Mouse (Mus musculus) layer of hippocampus, postnatal 36 days (tissue): Measurements from ENCODE around the gene Klhl11. TPM values are rescaled to one million over a fixed set of nuclear protein-coding genes. Genes with fewer than 3 reads are reported as not detected.

ENCODE experiments used
- DNase-seq, 2 experiments: peaks; one replicate each; pipeline ENCODE4 v3.0.0; 2022
- total RNA-seq, 2 experiments: library from RNA; stranded (reverse); gene quantifications; 2 replicates each; pipeline ENCODE4 v1.2.3; 2021

The Klhl11 gene
- total RNA-seq, result 100 to 1,000 TPM; 126 to 127 TPM

GRCm38 (mm10) chr11:100472197-100472934, at the start of gene Klhl11:
Gene Klhl11 (minus strand): TSS chr11:100472741.
- DNase-seq, result peak; percentile 90 to 91

GRCm38 (mm10) chr11:100520838-100521237, 48.3 kb upstream of the Klhl11 start:
- DNase-seq, result no peak

GRCm38 (mm10) chr11:100519188-100519587, 46.6 kb upstream of the Klhl11 start:
- no peak for DNase-seq

- peak in 1 of 2 experiments; percentile 19 for DNase-seq
These were observed 45.6 kb upstream of the Klhl11 start for GRCm38 (mm10) chr11:100518188-100518591.

- no peak for DNase-seq
These were observed 43.8 kb upstream of the Klhl11 start for GRCm38 (mm10) chr11:100516291-100516690.

DNA sequence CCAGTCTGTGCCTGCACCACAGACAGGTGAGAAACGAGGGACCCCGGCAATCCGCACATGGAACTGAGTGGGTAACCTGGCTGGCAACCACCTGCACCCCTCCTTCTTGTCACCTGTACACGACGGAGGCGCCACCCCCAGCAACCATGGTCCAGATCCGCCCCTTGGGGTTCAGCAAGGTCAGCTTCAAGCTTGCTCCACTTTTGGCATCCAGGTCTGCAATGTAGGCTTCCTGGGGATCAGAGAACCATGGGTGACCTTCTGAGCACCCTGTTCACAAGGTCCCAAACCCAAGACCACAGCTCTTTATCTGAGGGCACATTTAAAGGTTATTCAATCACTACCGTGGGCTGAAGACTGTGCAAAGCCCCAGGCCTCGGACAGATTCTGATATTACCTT, 43.2 kb upstream of the Klhl11 start:
- DNase-seq, result no peak

DNA sequence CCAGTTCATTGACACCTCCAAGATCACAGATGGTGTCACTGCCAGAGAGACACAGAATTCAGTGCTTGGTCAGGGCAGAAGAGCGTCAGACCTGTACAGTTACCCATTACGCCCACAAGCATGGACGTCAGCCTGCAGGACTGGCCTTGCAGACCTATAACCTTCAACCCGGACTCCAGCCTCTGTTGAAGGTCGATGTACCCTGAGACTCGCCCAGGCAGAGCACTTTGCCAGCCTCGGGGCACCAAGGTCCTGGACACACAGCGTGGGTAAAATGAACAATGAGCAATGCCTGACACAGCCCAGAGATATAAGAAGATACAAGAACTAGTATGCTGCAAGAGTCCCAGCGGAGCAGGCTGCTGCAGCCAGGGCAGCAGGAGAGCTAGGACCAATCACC, 42.5 kb upstream of the Klhl11 start:
- DNase-seq, result no peak

DNA sequence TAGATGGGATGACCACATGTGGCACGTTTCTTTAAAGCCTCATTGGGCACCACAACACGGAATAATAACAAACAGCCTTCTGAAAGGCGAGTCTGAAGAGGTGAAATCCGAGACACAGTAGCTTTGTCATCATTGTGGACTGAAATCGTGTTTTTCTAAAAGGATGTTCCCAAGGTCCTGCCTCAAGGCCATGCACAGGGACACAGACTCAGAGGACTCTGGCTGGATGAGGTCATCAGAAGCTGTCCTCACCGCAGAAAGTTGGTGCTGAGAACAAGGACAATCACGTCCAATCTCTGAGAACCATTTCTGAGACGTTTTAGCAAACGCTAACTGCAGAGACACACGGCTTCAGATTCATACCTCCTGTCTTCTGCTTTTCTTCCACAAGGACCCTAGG, 41.2 kb upstream of the Klhl11 start:
- DNase-seq, result no peak

- peak in 1 of 2 experiments; percentile 38 for DNase-seq
These were observed 39.8 kb upstream of the Klhl11 start for GRCm38 (mm10) chr11:100512384-100512783.

DNA sequence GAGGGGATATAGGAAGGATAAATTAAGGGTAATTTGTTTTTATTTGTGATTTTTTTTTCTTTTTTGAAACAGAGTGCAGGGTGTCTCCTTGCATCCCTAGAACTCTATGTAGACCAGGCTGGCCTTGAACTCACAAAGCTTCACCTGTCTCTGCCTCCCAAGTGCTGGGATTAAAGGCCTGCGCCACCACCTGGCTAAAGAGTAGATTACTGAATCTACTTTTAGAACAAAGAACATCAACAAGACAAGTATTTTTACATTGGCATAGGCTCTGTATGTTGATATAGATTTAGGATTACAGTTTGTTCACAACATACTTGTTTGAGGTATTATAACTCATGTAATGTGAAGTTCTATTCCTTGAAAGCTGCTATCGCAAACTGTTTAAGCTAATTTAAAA, 38.0 kb upstream of the Klhl11 start:
- DNase-seq, result no peak

DNA sequence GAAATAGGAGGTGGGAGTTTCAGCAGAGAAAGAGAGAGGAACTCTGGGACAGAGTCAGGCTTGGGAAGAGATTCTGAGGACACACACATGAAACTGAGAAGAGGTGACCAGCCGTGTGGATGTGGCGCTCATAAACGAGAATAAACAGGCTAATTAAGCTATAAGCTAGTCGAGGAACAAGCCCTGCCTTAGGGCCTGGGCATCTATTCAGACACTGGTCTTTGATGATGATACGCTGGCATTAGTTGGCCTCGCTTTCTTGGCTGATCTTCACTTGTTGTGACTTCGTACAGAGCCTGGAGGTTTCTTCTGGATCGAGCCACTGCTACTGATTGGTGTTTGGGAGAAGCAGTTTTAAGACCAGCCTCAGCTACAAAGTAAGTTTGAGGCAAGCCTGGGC, 33.5 kb upstream of the Klhl11 start:
- DNase-seq, result no peak

DNA sequence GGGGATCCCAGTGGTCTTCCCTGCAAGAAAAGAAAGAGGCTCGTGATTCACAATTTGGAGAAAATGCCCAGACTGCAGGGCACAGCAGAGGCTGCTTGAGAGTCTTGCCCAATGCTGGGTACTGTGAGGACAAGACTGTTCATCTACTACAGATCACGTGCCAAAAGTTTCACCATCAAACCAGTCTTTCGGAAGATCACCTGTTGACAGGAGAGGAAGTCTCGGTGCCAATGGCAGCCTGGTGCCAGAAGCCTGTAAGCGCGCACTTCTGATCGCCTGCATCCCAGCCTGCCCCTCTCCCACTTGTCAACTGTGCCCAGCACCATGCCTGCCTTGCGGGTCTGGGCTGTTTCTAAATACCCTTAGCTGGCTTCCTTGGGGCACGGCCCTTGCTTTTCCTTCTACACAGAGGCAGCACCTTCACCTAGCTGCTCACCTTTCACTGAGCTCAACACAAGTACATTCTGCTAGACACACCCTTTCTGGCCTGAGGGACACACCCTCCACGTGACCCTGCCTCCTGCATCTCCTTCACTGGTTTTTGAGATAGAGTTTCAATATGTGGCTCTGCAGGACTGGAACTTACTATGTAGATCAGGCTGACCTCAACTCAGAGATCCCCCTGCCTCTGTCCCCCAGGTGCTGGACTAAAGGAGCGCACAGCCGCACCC, 32.6 kb upstream of the Klhl11 start:
- no peak for DNase-seq

GRCm38 (mm10) chr11:100501321-100501720, 28.8 kb upstream of the Klhl11 start:
- DNase-seq, result no peak

DNA sequence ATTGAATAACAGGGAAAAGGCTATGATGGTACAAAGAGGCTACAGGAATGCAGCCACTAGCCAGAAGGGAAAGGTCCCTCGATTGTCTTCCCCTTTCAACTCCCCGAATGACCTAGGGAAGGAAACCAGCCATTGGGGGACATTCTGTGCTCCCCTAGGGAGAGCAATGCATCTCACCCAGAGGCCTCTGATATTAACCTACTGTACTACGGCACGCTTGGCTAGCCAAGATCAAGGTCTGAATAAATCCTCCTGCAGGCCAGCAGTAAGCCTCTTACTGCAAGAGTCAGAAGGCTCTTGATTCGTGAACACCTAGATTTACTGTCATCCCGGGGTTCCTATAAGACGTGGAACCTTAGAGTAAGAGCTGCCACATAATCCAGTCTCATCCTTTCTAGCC, 28.1 kb upstream of the Klhl11 start:
- no peak for DNase-seq

DNA sequence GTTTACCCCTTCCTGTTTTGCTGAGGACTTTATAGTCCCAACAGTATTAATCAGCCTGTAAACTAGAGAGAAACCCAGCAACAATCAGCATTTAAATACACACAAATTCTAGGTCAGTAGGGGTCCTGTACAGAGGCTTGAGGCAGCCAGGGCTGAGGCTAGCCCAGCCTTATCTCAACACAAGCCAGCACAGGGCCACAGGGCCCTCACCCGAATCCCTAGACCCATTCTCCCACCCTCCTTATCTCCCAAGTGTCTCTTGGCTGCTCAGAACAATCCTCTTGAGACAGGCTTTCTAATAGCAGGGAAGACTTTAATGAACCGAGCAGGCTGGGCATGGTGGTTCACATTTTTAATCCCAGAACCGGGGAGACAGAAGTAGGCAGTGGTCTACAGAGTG, 27.7 kb upstream of the Klhl11 start:
- DNase-seq, result no peak

GRCm38 (mm10) chr11:100493771-100494170, 21.2 kb upstream of the Klhl11 start:
- DNase-seq, result no peak

DNA sequence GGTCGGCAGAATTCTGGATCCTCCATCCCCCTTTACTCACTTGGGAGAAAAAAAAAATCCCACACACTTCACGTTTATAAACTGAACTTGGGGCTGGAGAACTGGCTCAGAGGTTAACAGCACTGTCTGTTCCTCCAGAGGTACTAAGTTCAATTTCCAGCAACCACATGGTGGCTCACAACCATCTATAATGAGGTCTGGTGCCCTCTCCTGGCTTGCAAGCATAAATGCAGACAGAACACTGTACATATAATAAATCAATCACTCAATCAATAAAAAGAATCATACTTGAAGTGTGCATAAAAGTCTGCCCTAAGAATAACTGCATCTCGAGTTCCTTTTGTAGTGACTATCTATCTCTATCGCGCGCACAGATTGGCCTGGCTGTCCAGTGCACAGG, 18.4 kb upstream of the Klhl11 start:
- no peak for DNase-seq

DNA sequence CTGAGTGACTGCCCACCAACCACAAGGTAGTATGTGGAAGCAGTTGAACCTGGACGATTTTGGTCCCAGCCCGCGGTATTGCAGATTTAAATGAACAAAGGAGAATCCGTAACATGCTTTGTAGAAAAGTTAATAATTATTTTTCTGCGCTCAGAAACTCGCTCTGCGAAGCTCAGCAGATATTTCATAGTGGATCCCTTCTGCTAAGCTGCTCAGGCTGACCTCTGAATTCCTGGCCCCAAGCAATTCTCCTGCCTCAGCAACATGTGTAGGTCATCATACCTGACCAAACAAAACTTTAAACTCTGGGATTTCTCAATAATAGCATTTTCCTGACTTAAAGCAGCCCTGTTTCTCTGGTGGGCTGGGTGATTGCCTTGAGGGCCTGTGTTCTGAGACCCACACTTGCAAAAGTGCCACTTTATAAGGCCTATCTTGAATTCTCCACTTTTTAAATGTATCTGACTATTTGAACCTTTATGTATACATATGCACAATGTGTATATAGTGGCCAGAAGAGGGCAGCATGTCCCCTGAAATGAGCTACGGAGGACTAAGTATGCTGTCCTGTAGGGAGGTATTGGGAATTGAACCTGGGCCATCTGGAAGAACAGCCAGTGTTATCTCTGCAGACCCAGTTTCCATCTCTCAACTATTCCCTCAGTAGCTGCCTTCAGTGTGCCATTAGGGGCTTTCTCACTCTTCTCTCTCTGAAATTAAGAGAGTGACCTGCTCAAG, 13.4 kb upstream of the Klhl11 start:
- DNase-seq, result no peak

- no peak for DNase-seq
These were observed 11.9 kb upstream of the Klhl11 start for GRCm38 (mm10) chr11:100484461-100484860.

GRCm38 (mm10) chr11:100479152-100479551, 6.6 kb upstream of the Klhl11 start:
- DNase-seq, result no peak

- no peak for DNase-seq
These were observed 3.7 kb upstream of the Klhl11 start for GRCm38 (mm10) chr11:100476281-100476680.

DNA sequence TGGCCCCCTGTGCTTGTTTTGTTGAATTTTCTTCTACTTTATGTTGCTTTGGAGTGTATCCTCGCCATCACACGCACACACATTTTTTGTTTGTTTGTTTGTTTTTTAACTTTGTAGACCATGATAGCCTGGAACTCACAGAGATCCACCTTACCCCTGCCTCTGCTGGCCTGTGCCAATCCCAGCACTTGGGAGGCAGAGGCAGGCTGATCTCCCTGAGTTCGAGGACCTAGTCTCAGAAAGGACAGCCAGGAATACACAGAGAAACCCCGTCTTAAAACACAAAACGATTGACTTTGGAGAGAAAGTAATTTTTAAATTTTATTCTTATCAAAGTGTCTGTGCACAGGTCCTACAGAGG, 374 bp upstream of the Klhl11 start:
- no peak for DNase-seq

DNA sequence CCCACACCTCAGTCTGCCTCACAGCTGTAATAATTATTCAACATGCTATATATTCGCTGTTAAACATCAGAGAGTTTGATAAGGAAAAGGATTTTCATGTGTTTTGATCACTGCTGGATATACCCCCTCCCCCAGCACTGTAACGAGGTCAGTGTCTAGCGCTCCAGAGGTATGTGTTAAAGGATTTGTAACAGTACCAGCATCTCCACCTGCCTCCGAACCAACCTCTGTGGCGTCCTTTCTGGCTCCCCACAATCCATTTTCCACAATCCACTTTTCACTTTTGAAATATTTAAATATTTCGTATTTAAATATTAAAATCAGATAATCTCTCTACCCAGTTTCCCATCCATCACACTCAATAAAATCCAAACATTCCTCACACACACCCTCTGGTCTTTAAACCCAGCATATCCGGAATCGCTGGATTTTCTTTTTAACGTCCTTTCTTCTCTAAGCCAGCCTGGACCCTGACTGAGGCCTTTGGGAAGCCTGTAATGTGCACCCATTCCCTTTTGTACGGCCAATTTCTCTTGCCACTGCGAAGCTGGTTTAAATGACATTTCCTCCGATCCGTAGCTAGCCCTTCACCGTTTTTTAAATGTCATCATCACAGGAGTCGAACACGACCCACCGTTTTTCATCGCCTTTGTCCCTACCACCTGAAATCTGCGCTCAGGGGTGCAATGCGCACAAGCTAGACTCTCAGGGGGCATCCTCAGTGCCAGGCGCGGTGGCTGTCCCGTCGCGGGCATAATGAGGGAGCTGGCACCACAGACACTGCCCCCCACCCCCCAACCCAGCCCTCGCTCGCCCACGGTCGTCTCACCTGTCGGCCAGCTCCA, 967 bp downstream of the Klhl11 start:
- peak in 1 of 2 experiments; percentile 13 for DNase-seq
